Mouse (Mus musculus) hindbrain, embryonic 16.5 days (tissue): ENCODE results near the gene Gabpa. TPM values are rescaled to one million over a fixed set of nuclear protein-coding genes. Genes with fewer than 3 reads are reported as not detected.

Experiments used
- ATAC-seq: fragments of 200-750 bp; cut with Nextera tagmentation; 2 replicates; pipeline ENCODE4 v1.8.0; 2017; ENCODE audit warnings: moderate TSS enrichment, moderate library complexity
- H3K27ac ChIP-seq: fragments of 300-500 bp; sonication (generic); 2 replicates; pipeline ENCODE4 v1.5.1; 2014; ENCODE audit warnings: low read depth, mild to moderate bottlenecking, control low read depth, low read length, moderate library complexity
- H3K27me3 ChIP-seq: fragments of 300-500 bp; sonication (generic); replicated peaks from 2 replicates; pipeline ENCODE4 v1.6.1; 2014; ENCODE audit warnings: low read length; ENCODE audit not compliant: control insufficient read depth, insufficient read depth
- H3K36me3 ChIP-seq: fragments of 300-500 bp; sonication (generic); 2 replicates; pipeline ENCODE4 v1.6.1; 2014; ENCODE audit warnings: mild to moderate bottlenecking, low read length, moderate library complexity, mixed read lengths; ENCODE audit not compliant: control insufficient read depth, insufficient read depth
- H3K4me1 ChIP-seq: fragments of 300-500 bp; sonication (generic); 2 replicates; pipeline ENCODE4 v1.6.1; 2014; ENCODE audit warnings: low read depth, low read length; ENCODE audit not compliant: control insufficient read depth, insufficient read depth
- H3K4me2 ChIP-seq: fragments of 300-500 bp; sonication (generic); 2 replicates; pipeline ENCODE4 v1.6.1; 2014; ENCODE audit warnings: mild to moderate bottlenecking, low read length, control low read depth, moderate library complexity
- H3K4me3 ChIP-seq: fragments of 300-500 bp; sonication (generic); 2 replicates; pipeline ENCODE4 v1.5.1; 2014; ENCODE audit warnings: mild to moderate bottlenecking, low read length, control low read depth, moderate library complexity
- H3K9ac ChIP-seq: fragments of 300-500 bp; sonication (generic); 2 replicates; pipeline ENCODE4 v1.6.1; 2014; ENCODE audit warnings: low read depth, mild to moderate bottlenecking, control low read depth, low read length, moderate library complexity
- H3K9me3 ChIP-seq: fragments of 300-500 bp; sonication (generic); 2 replicates; pipeline ENCODE4 v1.6.1; 2014; ENCODE audit warnings: mild to moderate bottlenecking, low read length, moderate library complexity; ENCODE audit not compliant: control insufficient read depth
- WGBS: fragments of 180-500 bp; shearing (Covaris S2); extraction: QIAGEN DNeasy Blood & Tissue Kit; methylation state at CpG from one replicate; pipeline ENCODE4 v1.1.7; 2014; 5-methylcytosine and 5-hydroxymethylcytosine counted together
- polyA plus RNA-seq: library from polyadenylated mRNA; unstranded; fragments of >200 nt; fragmentation: Nextera tagmentation; extraction: Ambion mirVana; gene quantifications from 2 replicates; pipeline ENCODE4 v1.2.1, GENCODE M21; 2015

Gabpa gene
- polyA plus RNA-seq, 1 experiment from 2014 or later: 15.1 TPM

DNA sequence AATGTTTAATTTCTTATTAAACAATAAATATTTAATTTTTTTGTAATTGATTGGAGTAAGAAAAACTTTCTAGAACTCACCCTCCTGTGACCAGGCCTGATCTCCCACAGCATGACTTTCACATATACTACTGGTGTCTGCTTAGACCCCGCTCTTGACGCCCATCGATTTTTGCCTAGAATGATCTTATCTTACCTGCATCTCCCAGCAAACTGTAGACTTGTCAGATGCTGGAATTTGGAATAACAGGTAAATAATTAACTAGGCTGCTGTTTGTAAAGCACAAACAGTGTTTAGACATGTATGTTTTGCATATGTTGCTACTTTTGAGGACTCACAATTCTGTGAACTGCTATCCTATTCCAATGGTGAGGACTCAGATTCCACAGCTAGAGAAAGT, 28.6 kb upstream of the Gabpa start:
- H3K9ac ChIP-seq: no peak overlapping the region
- 100% methylated on average over 3 of the region's 3 CpGs for WGBS

GRCm38 (mm10) chr16:84807874-84808273, 26.9 kb upstream of the Gabpa start:
- H3K4me2 ChIP-seq: no peak overlapping the region
- no peaks in the 10 kb centered on the region for H3K27me3 ChIP-seq
- H3K4me3 ChIP-seq: no peak overlapping the region
- 0 out of 2 replicates have a peak, but pooled peaks cover 2% of the 10 kb centered on the region for H3K36me3 ChIP-seq
- no peak for ATAC-seq
- WGBS: 96% methylated on average over 7 of the region's 7 CpGs
- H3K9me3 ChIP-seq: no peaks in the 10 kb centered on the region
- H3K9ac ChIP-seq: no peak overlapping the region
- H3K4me1 ChIP-seq: no peaks in the 10 kb centered on the region
- no peak overlapping the region for H3K27ac ChIP-seq

More for the DNA sequence above, 28.6 kb upstream of the Gabpa start:
- Histone ChIP-seq H3K4me3 (no peak overlapping the region), H3K9me3 (no peaks in the 10 kb centered on the region), H3K27me3 (no peaks in the 10 kb centered on the region), H3K4me2 (no peak overlapping the region), H3K36me3 (0 out of 2 replicates have a peak, but pooled peaks cover 2% of the 10 kb centered on the region), H3K4me1 (no peaks in the 10 kb centered on the region), H3K27ac (no peak overlapping the region)
- no peak for ATAC-seq

GRCm38 (mm10) chr16:84810254-84810653, 24.5 kb upstream of the Gabpa start:
- Histone ChIP-seq H3K9me3 (no peaks in the 10 kb centered on the region), H3K4me1 (no peaks in the 10 kb centered on the region), H3K4me3 (no peak overlapping the region), H3K4me2 (no peak overlapping the region), H3K27me3 (no peaks in the 10 kb centered on the region), H3K27ac (no peak overlapping the region), H3K9ac (no peak overlapping the region), H3K36me3 (0 out of 2 replicates have a peak, but pooled peaks cover 2% of the 10 kb centered on the region)
- WGBS: 88% methylated on average over 1 of the region's 1 CpGs
- no peak for ATAC-seq

- H3K4me3 ChIP-seq: no peak overlapping the region
- WGBS: 85% methylated on average over 8 of the region's 8 CpGs
Measured at GRCm38 (mm10) chr16:84813852-84814251, 20.9 kb upstream of the Gabpa start.

DNA sequence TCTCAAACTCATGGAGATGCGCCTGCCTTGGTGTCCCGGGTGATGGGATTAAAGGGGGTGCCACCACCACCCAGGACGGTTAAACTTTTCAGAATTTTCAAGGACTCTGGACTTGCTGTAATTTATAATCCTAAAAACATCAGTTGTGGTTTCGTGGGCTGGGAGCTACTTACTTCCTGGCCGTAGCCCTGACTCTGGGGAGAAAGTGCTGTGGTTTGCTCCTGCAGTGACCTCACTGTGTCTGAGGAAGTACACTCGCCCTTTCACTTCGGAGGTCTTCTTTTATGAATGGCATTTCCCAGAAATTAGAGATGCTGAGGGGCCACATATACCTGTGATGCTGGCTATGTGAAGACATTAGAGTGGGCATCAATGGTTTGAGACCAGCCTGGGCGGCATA, 20.2 kb upstream of the Gabpa start:
- no peak overlapping the region for H3K4me3 ChIP-seq
- H3K9ac ChIP-seq: no peak overlapping the region
- H3K36me3 ChIP-seq: no peaks in the 10 kb centered on the region
- H3K4me1 ChIP-seq: no peaks in the 10 kb centered on the region
- no peaks in the 10 kb centered on the region for H3K9me3 ChIP-seq
- no peak overlapping the region for H3K4me2 ChIP-seq
- no peak overlapping the region for H3K27ac ChIP-seq
- H3K27me3 ChIP-seq: no peaks in the 10 kb centered on the region
- 88% methylated on average over 8 of the region's 8 CpGs for WGBS
- ATAC-seq: no peak

More at GRCm38 (mm10) chr16:84813852-84814251, 20.9 kb upstream of the Gabpa start:
- H3K27ac ChIP-seq: no peak overlapping the region
- H3K9ac ChIP-seq: no peak overlapping the region
- no peaks in the 10 kb centered on the region for H3K36me3 ChIP-seq
- H3K27me3 ChIP-seq: no peaks in the 10 kb centered on the region
- ATAC-seq: no peak
- H3K9me3 ChIP-seq: no peaks in the 10 kb centered on the region
- no peak overlapping the region for H3K4me2 ChIP-seq
- H3K4me1 ChIP-seq: no peaks in the 10 kb centered on the region

DNA sequence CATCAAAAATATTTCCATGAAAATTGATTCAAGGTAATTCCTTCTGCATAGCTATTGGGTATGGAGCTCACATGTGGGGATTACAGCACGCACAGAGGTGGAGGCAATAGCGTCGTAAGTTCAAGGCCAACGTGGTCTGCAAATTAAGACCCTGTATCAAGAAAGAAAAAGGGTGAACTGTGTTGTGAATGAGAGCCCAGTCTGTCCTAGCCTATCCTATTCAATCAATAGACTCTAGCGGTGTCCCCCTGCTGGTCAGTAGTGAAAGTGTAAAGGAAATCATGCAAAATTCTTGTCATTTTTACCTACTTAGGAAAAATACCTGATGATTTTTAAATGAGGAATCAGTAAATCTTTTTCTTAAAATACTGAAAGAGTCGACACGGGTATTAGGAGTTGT, 17.3 kb upstream of the Gabpa start:
- peaks cover 2% of the 10 kb centered on the region; the same call in 1 of the 2 replicates for H3K36me3 ChIP-seq
- no peak overlapping the region for H3K27ac ChIP-seq
- peak; percentile 63; the same call in 1 of the 2 replicates for ATAC-seq
- no peak overlapping the region for H3K4me2 ChIP-seq
- H3K4me3 ChIP-seq: no peak overlapping the region
- H3K9ac ChIP-seq: no peak overlapping the region
- WGBS: 33% methylated on average over 7 of the region's 7 CpGs
- H3K9me3 ChIP-seq: no peaks in the 10 kb centered on the region
- H3K27me3 ChIP-seq: no peaks in the 10 kb centered on the region
- H3K4me1 ChIP-seq: no peaks in the 10 kb centered on the region

GRCm38 (mm10) chr16:84825009-84825408, 9.7 kb upstream of the Gabpa start:
- 59% methylated on average over 6 of the region's 6 CpGs for WGBS
- no peak for ATAC-seq
- no peak overlapping the region for H3K27ac ChIP-seq
- H3K27me3 ChIP-seq: no peaks in the 10 kb centered on the region
- H3K4me1 ChIP-seq: no peaks in the 10 kb centered on the region
- no peak overlapping the region for H3K4me3 ChIP-seq
- H3K9me3 ChIP-seq: no peaks in the 10 kb centered on the region
- no peak overlapping the region for H3K9ac ChIP-seq
- peaks cover 26% of the 10 kb centered on the region for H3K36me3 ChIP-seq
- H3K4me2 ChIP-seq: no peak overlapping the region

GRCm38 (mm10) chr16:84831696-84832095, 3.0 kb upstream of the Gabpa start:
- peaks cover 27% of the 10 kb centered on the region for H3K36me3 ChIP-seq
- no peak overlapping the region for H3K4me3 ChIP-seq
- no peaks in the 10 kb centered on the region for H3K27me3 ChIP-seq
- WGBS: 88% methylated on average over 5 of the region's 5 CpGs
- ATAC-seq: no peak
- no peaks in the 10 kb centered on the region for H3K9me3 ChIP-seq
- no peak overlapping the region for H3K4me2 ChIP-seq
- no peak overlapping the region; the same call in 1 of the 2 replicates for H3K27ac ChIP-seq
- H3K4me1 ChIP-seq: peaks cover 21% of the 10 kb centered on the region
- H3K9ac ChIP-seq: no peak overlapping the region

GRCm38 (mm10) chr16:84832736-84833135, 2.0 kb upstream of the Gabpa start:
- Histone ChIP-seq H3K9ac (no peak overlapping the region), H3K27me3 (no peaks in the 10 kb centered on the region), H3K27ac (no peak overlapping the region), H3K4me3 (no peak overlapping the region), H3K9me3 (no peaks in the 10 kb centered on the region), H3K36me3 (peaks cover 23% of the 10 kb centered on the region), H3K4me2 (no peak overlapping the region), H3K4me1 (peaks cover 22% of the 10 kb centered on the region)
- WGBS: 83% methylated on average over 5 of the region's 5 CpGs
- no peak for ATAC-seq

- Histone ChIP-seq H3K9ac (peak overlapping the region; percentile 98), H3K4me1 (peaks cover 22% of the 10 kb centered on the region), H3K27me3 (no peaks in the 10 kb centered on the region), H3K4me2 (peak overlapping the region; percentile 80), H3K36me3 (peaks cover 21% of the 10 kb centered on the region), H3K9me3 (no peaks in the 10 kb centered on the region), H3K27ac (peak overlapping the region; percentile 95), H3K4me3 (peak overlapping the region; percentile 93)
- WGBS: under 1% methylated on average over 22 of the region's 22 CpGs
- no peak for ATAC-seq
Measured at GRCm38 (mm10) chr16:84834344-84834743, 381 bp upstream of the Gabpa start.
